Mouse (Mus musculus): ENCODE results near the gene Mtmr10.

- no peak for TF ChIP-seq CTCF (IDR thresholded peaks at IDR 0.05; ENCODE audit: low read depth)
- no peak for TF ChIP-seq EP300 (IDR thresholded peaks at IDR 0.05; ENCODE audit: low read depth)
Measured at GRCm38 (mm10) chr7:64271926-64272325, 15.5 kb upstream of the Mtmr10 start.
